Mouse (Mus musculus) T-helper 17 cell (primary cell): ENCODE results near the gene Fbxo31.

ENCODE experiments used
- in situ Hi-C, 2 experiments: fragments of 300-600 bp; cut with MboI, MseI; formaldehyde crosslinking; loops; 1 replicate in 1 of 2; 2 replicates in 1 of 2; pipeline ENCODE4 v1.15.1; 2025; ENCODE audit warnings: high pct_unique_total_duplicates in 2 of 2

The Fbxo31 gene

GRCm38 (mm10) chr8:121590203-121591177 is 11.9 kb upstream of the Fbxo31 start, which contains the start of gene Map1lc3b:
Gene Map1lc3b (plus strand): TSS chr8:121590361.
- in situ Hi-C loops, result loop anchor here (5.0 to 25.0 kb wide), 9 partner anchors 38 to 1972 kb away; partner anchors contain the start of genes Cdt1 (in 1 of the 2), Cox4i1 (in 1 of the 2), Cyba (in 1 of the 2) and Emc8 (in 1 of the 2)

GRCm38 (mm10) chr8:121589205-121589726 is 10.7 kb upstream of the Fbxo31 start:
- in situ Hi-C loops, result loop anchor here (10.0 to 25.0 kb wide), 9 partner anchors 323 to 1973 kb away; partner anchors contain the start of genes Mvd (in 2 of the 2), Cdt1 (in 1 of the 2), Cox4i1 (in 1 of the 2) and Cyba (in 1 of the 2)

GRCm38 (mm10) chr8:121588750-121589149 is 10.1 kb upstream of the Fbxo31 start:
- in situ Hi-C loops, result loop anchor here (10.0 to 25.0 kb wide), 9 partner anchors 324 to 1974 kb away; partner anchors contain the start of genes Mvd (in 2 of the 2), Cdt1 (in 1 of the 2), Cox4i1 (in 1 of the 2) and Cyba (in 1 of the 2)

GRCm38 (mm10) chr8:121585159-121585825 is 6.7 kb upstream of the Fbxo31 start:
- in situ Hi-C loops, result loop anchor here (10.0 to 25.0 kb wide), 9 partner anchors 327 to 1977 kb away; partner anchors contain the start of genes Mvd (in 2 of the 2), Cdt1 (in 1 of the 2), Cox4i1 (in 1 of the 2) and Cyba (in 1 of the 2)

GRCm38 (mm10) chr8:121584730-121585129 is 6.1 kb upstream of the Fbxo31 start:
- in situ Hi-C loops, result loop anchor here (10.0 to 25.0 kb wide), 9 partner anchors 328 to 1978 kb away; partner anchors contain the start of genes Mvd (in 2 of the 2), Cdt1 (in 1 of the 2), Cox4i1 (in 1 of the 2) and Cyba (in 1 of the 2)

GRCm38 (mm10) chr8:121583653-121584052 is 5.0 kb upstream of the Fbxo31 start:
- in situ Hi-C loops, result loop anchor here (10.0 to 25.0 kb wide), 9 partner anchors 329 to 1979 kb away; partner anchors contain the start of genes Mvd (in 2 of the 2), Cdt1 (in 1 of the 2), Cox4i1 (in 1 of the 2) and Cyba (in 1 of the 2)

- in situ Hi-C loops, result loop anchor here (10.0 to 25.0 kb wide), 9 partner anchors 332 to 1982 kb away; partner anchors contain the start of genes Mvd (in 2 of the 2), Cdt1 (in 1 of the 2), Cox4i1 (in 1 of the 2) and Cyba (in 1 of the 2)
These were observed 1.9 kb upstream of the Fbxo31 start for GRCm38 (mm10) chr8:121580465-121580864.

- in situ Hi-C loops, result loop anchor here (5.0 to 25.0 kb wide), 9 partner anchors 334 to 1984 kb away; partner anchors contain the start of genes Cdt1 (in 1 of the 2), Cox4i1 (in 1 of the 2), Cyba (in 1 of the 2) and Emc8 (in 1 of the 2)
These were observed 593 bp downstream of the Fbxo31 start for GRCm38 (mm10) chr8:121577751-121578675.

GRCm38 (mm10) chr8:121575661-121576060 is 2.9 kb downstream of the Fbxo31 start:
- in situ Hi-C loops, result loop anchor here (5.0 to 25.0 kb wide), 9 partner anchors 337 to 1987 kb away; partner anchors contain the start of genes Cdt1 (in 1 of the 2), Cox4i1 (in 1 of the 2), Cyba (in 1 of the 2) and Emc8 (in 1 of the 2)

- in situ Hi-C loops, result no loop called here
These were observed 5.3 kb downstream of the Fbxo31 start for GRCm38 (mm10) chr8:121573275-121573674.

- in situ Hi-C loops, result no loop called here
These were observed 6.5 kb downstream of the Fbxo31 start for GRCm38 (mm10) chr8:121572121-121572520.

GRCm38 (mm10) chr8:121570801-121571200 is 7.8 kb downstream of the Fbxo31 start:
- in situ Hi-C loops, result no loop called here

GRCm38 (mm10) chr8:121570335-121570734 is 8.3 kb downstream of the Fbxo31 start:
- in situ Hi-C loops, result no loop called here

- in situ Hi-C loops, result no loop called here
These were observed 10.3 kb downstream of the Fbxo31 start for GRCm38 (mm10) chr8:121568321-121568720.

- in situ Hi-C loops, result no loop called here
These were observed 14.9 kb downstream of the Fbxo31 start for GRCm38 (mm10) chr8:121563701-121564100.

GRCm38 (mm10) chr8:121562941-121563351 is 15.7 kb downstream of the Fbxo31 start:
- in situ Hi-C loops, result no loop called here

- in situ Hi-C loops, result no loop called here
These were observed 16.8 kb downstream of the Fbxo31 start for GRCm38 (mm10) chr8:121561636-121562345.

GRCm38 (mm10) chr8:121560432-121561100 is 18.0 kb downstream of the Fbxo31 start:
- in situ Hi-C loops, result no loop called here
